Mouse (Mus musculus): ENCODE measurements around the gene Cgref1. TPM values are rescaled to one million over a fixed set of nuclear protein-coding genes. Genes with fewer than 3 reads are reported as not detected.

Gene Cgref1
- total RNA-seq, 1 experiment from 2014 or later: 0.56 TPM

- DNase-seq: no peak
Observed at GRCm38 (mm10) chr5:30950451-30950850, 5.1 kb upstream of the Cgref1 start.

GRCm38 (mm10) chr5:30949654-30950326 is 4.4 kb upstream of the Cgref1 start:
- DNase-seq: peak; percentile 95

DNA sequence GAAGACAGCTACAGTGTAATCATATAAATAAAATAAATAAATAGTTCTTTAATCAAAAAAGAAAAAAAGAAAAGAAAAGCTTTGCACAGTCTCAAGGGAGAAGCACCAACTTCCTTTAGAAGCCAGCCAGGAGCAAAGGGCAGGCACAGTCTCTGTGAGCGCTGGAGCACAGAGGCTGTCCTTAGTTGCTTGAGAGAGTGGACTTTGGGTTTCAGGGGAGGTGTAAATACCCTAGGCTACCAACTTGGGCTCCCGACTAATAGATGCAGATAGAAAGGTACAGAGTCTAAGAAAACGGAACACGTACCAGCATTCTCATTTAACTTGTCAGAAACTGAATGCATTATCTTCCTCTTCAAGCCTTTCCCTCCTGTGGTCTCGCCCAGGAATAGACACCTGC is 3.2 kb upstream of the Cgref1 start:
- no peak for DNase-seq

DNA sequence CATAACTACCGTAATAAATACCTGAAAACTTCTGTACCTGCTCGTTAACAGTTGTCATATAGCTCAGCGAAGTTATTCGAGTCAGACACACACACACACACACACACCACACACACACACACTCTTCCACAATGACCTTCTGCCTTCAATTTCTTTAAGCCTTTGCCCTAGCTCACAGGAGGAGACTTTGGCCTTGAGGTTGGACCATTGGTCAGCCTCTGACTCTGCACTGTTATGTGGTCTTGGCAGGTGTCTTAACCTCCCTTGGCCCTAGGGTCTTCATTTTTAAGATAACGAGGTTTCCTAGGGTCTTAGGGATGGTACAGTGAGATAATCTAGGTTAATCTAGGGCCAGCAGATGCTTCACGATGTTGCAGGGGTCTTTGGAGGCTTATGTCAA is 1.0 kb downstream of the Cgref1 start:
- no peak for DNase-seq

DNA sequence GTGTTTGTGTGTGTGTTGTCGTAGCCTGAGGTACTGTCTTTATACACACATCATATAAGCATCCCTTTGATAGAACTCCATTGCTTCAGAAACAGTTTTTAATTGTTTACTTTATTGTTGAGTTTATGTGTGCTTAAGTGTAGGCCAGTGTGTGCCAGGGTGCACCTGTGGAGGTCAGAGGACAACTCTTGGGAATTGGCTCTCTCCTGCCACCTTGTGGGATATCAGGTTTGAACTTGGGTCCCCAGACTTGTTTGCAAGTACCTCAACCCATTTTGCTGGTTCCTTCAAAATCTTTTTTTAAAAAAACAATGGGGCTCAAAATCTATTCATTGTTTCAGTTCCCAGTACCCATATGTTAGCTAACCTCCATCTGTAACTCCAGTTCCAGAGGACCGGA is 2.4 kb downstream of the Cgref1 start:
- no peak for DNase-seq

DNA sequence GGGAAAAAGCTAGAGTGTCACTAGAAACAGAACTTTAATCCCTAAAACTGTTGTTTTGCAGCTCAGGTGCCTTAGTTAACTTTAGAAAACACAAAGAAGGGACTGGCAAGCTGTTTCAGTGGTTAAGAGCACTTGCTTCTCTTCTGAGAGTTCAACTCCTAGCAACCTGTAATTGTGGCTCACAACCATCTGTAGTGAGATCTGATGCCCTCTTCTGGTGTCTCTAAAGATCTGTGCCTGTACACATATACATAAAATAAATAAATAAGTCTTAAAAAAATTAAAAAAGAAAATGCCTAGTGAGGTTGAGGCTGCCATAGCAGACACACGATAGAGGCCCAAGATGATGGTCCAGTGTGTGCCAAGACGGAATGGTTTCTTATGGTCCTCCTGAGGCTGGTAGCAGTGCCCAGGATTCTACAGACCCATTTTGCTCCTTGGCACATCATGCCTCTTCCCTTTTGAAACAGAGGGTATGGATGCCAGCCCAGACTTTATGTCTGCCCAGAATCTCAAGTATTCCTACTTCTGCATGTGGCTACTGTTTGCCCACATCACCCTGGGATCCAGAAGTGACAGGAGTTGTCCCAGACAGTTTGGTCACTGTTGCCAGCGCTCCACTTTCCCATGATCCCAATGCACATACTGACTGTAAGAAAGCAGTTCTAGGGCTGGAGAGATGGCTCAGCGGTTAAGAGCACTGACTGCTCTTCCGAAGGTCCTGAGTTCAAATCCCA is 10.5 kb downstream of the Cgref1 start:
- no peak for DNase-seq

DNA sequence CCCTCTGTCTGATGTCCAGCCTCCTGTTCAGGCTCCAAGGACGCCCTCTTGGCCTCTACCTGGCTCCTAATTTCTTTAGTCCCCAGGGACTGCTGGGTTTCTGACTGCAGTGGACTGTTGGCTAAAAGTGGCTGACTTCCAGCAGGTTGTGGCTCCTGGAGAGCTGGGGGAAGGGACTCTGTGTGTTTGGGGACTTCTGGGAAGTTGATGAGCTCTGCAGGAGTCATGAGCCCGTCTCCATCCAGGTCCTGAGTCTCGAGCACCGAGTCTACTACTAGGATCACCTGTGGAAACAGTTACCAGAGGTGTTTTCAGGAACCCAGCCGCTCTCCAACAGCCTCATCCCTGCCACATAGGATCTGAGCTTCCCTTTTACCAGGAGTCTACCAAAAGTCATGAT is 11.7 kb downstream of the Cgref1 start:
- no peak for DNase-seq

- DNase-seq: no peak
Observed at GRCm38 (mm10) chr5:30931378-30931777, 14.0 kb downstream of the Cgref1 start.

- no peak for DNase-seq
Observed at GRCm38 (mm10) chr5:30930846-30931245, 14.5 kb downstream of the Cgref1 start.

DNA sequence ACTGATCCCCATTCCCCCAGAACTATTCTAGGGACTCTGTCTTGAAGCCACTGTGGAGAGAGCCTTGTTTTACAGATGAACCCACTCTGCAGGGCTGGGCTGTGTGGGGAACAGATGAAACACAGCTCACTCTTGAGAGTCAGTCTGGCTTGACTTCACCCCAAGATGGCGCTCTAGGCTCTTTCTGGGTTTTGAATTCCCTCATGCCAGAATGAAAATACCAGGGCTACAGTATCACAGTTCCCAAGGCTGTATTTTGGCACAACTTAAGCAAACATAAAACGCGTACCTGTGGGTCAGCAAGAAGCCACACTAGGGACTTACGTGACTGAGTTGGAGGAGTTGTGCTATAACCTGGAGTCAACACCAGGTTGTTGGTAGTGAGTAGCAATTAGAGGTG is 15.3 kb downstream of the Cgref1 start:
- DNase-seq: peak; percentile 85

DNA sequence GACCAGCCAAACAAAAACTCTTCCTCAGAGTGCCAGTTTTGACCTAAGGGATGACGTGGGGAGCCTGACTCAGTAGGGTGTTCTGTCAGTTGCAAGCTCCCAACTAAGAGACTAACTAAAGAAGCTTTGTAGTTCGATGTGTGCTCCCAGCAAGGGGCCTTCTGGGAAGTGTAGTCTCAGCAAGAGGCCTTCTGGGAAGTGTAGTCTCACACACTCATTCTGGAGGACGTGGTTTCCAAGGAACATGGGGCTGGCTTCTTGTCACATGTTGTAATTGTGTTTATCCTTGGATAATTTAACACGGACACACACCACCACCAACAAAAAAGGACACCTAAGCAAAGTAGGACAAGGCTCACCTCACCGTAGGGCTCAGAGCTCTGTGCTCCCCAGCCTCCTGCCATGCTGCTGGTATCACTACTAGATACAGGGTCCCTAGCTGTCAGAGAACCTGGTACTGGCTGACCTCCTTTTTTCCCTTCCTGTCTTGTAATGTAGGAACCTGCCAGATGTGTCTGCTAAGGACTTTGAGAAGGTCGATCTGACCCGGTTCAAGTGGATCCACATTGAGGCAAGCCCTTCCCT is 17.4 kb downstream of the Cgref1 start:
- DNase-seq: peak; percentile 62

DNA sequence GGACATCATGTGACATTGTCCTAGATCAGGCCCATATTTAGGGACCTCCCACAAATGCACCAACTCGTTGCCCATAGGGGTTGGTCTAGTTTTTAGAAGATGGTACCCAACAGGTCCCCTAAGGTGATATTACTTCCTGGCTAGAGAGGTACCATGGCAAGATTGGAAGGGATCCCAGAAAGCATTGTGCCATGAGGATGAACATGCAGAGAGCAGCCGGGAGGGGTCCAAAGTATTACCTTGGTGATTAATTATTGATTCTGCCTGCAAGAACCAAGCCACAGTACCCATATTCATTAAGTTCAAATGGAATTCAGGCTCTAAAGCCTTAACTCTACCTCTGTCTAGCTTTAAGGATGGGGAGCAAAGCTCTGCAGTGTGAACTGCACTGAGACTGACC is 19.3 kb downstream of the Cgref1 start:
- DNase-seq: no peak

DNA sequence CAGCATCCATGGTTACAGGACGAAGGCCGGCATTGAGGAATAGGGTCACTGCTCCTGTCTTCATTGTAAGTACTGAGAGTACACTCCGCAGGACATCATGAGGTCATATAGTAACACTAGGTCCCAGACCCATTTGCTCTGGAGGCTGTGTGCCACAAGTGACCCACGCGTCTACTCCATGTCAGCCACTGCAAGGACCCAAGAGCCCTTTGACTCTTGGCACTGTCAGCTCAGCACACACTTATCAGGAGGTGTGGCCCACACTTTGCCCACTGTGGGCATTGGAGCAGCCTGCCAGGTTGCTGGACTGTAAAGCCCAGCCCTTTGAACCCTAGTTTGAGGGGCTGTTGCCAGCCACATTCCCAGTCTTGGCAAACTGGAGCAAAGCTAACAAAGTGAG is 20.2 kb downstream of the Cgref1 start:
- no peak for DNase-seq

DNA sequence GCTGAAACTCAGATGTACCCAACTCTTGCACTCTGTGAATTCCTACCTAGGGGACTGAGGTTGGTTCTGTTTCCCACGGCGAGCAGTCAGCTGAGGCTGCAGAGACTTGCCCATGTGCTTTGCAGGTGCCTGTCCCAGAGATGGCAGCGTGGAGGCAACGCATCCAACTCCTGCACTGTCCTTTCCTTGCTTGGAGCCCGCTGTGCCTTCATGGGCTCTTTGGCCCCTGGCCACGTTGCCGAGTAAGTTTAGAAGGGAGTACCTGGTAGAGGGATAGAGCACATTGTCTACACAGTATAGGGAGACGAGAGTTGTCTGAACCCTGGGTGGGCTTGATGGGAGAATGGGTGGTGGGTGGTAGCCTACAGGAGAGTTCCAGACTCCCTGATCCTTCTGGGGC is 20.8 kb downstream of the Cgref1 start:
- DNase-seq: no peak

DNA sequence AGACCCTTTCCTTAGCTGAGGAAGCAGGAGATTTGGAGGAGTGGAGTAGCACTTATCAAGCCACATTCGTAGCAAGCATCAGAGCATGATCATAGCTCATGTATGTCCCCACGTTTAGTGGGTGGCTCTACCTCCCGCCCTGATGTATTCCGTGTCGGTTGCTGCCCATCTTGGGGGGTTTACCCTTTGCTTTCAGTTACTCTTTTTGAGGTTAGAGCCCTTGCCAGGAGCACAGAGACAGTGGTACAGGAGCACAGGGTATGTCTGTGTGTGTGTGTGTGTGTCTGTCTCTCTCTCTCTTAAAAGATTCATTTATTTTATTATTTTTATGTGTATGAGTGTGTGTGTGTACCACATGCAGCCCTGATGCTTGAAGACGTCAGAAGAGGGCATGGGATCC is 22.3 kb downstream of the Cgref1 start:
- DNase-seq: no peak

- DNase-seq: no peak
Observed at GRCm38 (mm10) chr5:30922581-30923041, 22.8 kb downstream of the Cgref1 start.

DNA sequence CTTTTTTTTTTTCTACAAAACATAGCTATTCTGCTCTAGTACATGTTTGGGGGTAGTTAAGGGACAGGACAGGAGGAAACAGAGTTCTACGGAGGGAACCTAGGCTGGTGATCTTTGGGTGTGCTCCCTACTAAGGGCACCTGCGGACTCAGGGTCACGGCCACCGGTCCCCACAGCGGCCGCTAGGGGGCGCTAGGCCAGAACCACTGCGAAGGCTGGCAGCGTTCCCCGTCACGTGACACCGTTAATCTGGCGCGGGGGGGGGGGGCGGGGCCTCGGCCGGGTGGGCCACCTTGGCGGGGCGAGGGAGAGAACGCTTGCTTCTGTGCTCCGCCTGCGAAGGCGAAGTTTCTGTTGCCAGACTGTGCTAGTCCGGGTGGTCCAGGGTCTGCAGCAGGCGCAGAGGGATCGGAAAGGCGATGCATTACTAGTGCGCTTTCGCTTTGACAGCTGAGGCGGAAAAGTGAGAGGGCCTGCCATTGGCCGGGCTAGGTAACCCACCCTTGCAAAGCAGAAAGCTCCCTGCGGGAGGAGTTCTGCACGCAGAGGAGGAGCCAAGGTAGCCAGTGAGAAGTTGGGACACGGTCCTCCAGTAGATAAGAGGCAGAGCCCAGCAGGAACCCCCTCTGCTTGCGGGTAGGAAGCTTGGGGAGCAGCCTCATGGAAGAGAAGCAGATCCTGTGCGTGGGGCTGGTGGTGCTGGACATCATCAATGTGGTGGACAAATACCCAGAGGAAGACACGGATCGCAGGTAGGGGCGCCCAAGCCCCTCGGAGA is 23.9 kb downstream of the Cgref1 start, which contains the start of gene Khk:
Gene Khk, plus strand, starts transcription at position 176 of the 778 bp plus-strand sequence.
- peak; percentile 96 for DNase-seq

- DNase-seq: no peak
Observed at GRCm38 (mm10) chr5:30920621-30921020, 24.8 kb downstream of the Cgref1 start.

- no peak for DNase-seq
Observed at GRCm38 (mm10) chr5:30919831-30920614, 25.4 kb downstream of the Cgref1 start.

DNA sequence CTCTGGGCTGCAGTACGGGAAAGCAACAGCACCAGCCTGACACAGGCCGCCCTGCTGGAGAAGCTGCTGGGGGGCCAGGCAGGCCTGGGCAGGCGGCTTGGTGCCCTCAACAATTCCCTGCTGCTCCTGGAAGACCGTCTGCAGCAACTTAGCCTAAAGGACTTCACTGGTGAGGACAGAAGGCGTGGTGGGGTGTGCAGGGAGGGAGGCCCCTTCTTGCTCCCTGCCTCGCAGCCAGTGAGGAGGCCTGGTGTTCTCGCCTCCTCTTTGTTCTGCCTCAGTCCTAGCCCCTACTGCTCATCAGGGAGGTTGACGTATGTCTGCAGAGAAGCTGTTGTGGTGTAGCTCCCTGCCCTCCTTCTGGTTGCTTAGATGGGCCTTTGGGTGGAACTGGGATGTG is 26.7 kb downstream of the Cgref1 start:
- DNase-seq: no peak

DNA sequence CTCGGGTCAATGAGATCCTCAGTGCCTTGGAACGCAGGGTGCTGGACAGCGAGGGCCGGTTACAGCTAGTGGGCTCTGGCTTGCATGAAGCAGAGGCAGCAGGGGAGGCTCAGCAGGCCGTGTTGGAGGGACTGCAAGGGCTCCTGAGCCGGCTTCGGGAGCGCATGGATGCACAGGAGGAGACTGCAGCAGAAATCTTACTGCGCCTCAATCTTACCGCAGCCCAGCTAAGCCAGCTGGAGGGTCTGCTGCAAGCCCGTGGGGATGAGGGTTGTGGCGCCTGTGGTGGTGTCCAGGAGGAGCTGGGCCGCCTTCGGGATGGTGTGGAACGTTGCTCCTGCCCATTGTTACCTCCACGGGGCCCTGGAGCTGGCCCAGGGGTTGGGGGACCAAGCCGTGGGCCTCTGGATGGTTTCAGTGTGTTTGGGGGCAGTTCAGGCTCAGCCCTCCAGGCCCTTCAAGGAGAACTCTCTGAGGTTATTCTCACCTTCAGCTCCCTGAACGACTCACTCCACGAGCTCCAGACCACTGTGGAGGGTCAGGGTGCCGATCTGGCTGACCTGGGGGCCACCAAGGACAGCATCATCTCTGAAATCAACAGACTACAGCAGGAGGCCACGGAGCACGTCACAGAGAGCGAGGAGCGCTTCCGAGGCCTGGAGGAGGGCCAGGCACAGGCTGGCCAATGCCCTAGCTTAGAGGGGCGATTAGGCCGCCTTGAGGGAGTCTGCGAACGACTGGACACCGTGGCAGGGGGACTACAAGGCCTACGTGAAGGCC is 27.3 kb downstream of the Cgref1 start:
- DNase-seq: no peak

All from adrenal gland, postnatal 14 days (tissue).